Mouse (Mus musculus): ENCODE measurements around the gene Prkaa1.

Gene Prkaa1

GRCm38 (mm10) chr15:5143361-5144020 lies at the start of gene Prkaa1:
Gene Prkaa1 (plus strand): TSS chr15:5143861.
- peak in 1 of 2 experiments; percentile 61 for DNase-seq (ENCODE audit: low spot score in 2 of 2)

- no peak for DNase-seq (ENCODE audit: low spot score in 2 of 2)
These were observed 47.9 kb upstream of the Prkaa1 start for GRCm38 (mm10) chr15:5095534-5096301.

GRCm38 (mm10) chr15:5097376-5097775 lies 46.3 kb upstream of the Prkaa1 start:
- no peak for DNase-seq (ENCODE audit: low spot score in 2 of 2)

GRCm38 (mm10) chr15:5102312-5102711 lies 41.3 kb upstream of the Prkaa1 start:
- no peak for DNase-seq (ENCODE audit: low spot score in 2 of 2)

GRCm38 (mm10) chr15:5105891-5106290 lies 37.8 kb upstream of the Prkaa1 start:
- no peak for DNase-seq (ENCODE audit: low spot score in 2 of 2)

- DNase-seq (ENCODE audit: low spot score in 2 of 2), result no peak
These were observed 37.4 kb upstream of the Prkaa1 start for GRCm38 (mm10) chr15:5106293-5106692.

- no peak for DNase-seq (ENCODE audit: low spot score in 2 of 2)
These were observed 35.7 kb upstream of the Prkaa1 start, which contains the start of gene Card6 for GRCm38 (mm10) chr15:5107686-5108654. Gene Card6 (minus strand): TSS chr15:5108539.

- no peak for DNase-seq (ENCODE audit: low spot score in 2 of 2)
These were observed 35.0 kb upstream of the Prkaa1 start for GRCm38 (mm10) chr15:5108655-5109040.

- no peak for DNase-seq (ENCODE audit: low spot score in 2 of 2)
These were observed 31.0 kb upstream of the Prkaa1 start for GRCm38 (mm10) chr15:5112651-5113050.

GRCm38 (mm10) chr15:5115173-5115572 lies 28.5 kb upstream of the Prkaa1 start:
- no peak for DNase-seq (ENCODE audit: low spot score in 2 of 2)

GRCm38 (mm10) chr15:5116270-5117030 lies 27.2 kb upstream of the Prkaa1 start, which contains the start of gene Rpl37:
Gene Rpl37 (plus strand): TSS chr15:5116645.
- DNase-seq (ENCODE audit: low spot score in 2 of 2), result peak; percentile 98

GRCm38 (mm10) chr15:5117031-5117601 lies 26.5 kb upstream of the Prkaa1 start:
- no peak for DNase-seq (ENCODE audit: low spot score in 2 of 2)

GRCm38 (mm10) chr15:5118626-5119025 lies 25.0 kb upstream of the Prkaa1 start:
- no peak for DNase-seq (ENCODE audit: low spot score in 2 of 2)

- DNase-seq (ENCODE audit: low spot score in 2 of 2), result no peak
These were observed 24.5 kb upstream of the Prkaa1 start for GRCm38 (mm10) chr15:5119192-5119591.

GRCm38 (mm10) chr15:5119707-5120106 lies 24.0 kb upstream of the Prkaa1 start:
- no peak for DNase-seq (ENCODE audit: low spot score in 2 of 2)

- DNase-seq (ENCODE audit: low spot score in 2 of 2), result no peak
These were observed 21.9 kb upstream of the Prkaa1 start for GRCm38 (mm10) chr15:5121535-5122313.

GRCm38 (mm10) chr15:5126456-5126855 lies 17.2 kb upstream of the Prkaa1 start:
- DNase-seq (ENCODE audit: low spot score in 2 of 2), result no peak

GRCm38 (mm10) chr15:5127487-5127886 lies 16.2 kb upstream of the Prkaa1 start:
- DNase-seq (ENCODE audit: low spot score in 2 of 2), result no peak

GRCm38 (mm10) chr15:5128176-5128940 lies 15.3 kb upstream of the Prkaa1 start:
- DNase-seq (ENCODE audit: low spot score in 2 of 2), result no peak

Data from right cerebral cortex, adult 2 months (tissue).